ENCODE assay signal across 21 mouse cellular contexts in the genomic region with DNA sequence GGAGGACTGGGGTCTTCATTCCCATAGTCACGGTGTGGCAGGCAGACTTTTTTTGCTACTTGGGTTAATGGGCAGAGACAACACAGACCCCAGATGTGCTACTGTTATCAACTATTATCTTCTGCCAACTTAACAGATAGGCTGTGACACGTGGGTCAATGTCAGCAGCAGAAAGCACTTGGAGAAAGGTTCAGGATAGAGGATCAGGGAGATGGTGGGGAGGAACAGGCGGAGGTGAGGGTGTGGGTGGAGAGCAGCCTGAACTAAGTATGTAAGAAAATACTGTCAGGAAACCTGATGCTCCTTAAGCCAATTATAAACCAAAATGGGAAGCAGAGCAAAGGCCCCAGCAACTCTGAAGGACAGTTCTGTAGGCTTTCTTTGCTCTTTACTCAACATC.
DNase-seq lines count a peak whose midpoint lies in the region; ATAC-seq lines count a peak whose summit lies in the region.
"Had no signal": no experiment of that assay in that cellular context is flagged by ENCODE, and none has a peak within 500 bp of the region (broad histone marks: within the 10 kb centered on the region; RNA-seq: fewer than 3 reads in every experiment).

No protein-coding gene starts in this region.

- WGBS in heart, embryonic 11.5 days (ENCODE audit: insufficient replicate concordance): 34% methylated on average over 3 of the region's 3 CpGs
- WGBS in kidney, embryonic 15.5 days: 53% methylated on average over 3 of the region's 3 CpGs

- H3K9me3 ChIP-seq in heart, embryonic 11.5 days (replicated peaks; ENCODE audit: control insufficient read depth, low read length): no peaks in the 10 kb centered on the region
- H3K9me3 ChIP-seq in kidney, embryonic 15.5 days (replicated peaks): no peaks in the 10 kb centered on the region
- H3K9me3 ChIP-seq: embryonic facial prominence, embryonic 13.5 days; embryonic facial prominence, embryonic 15.5 days; forebrain, embryonic 10.5 days; forebrain, embryonic 12.5 days had no signal

- H3K27me3 ChIP-seq in heart, embryonic 11.5 days (ENCODE audit: control insufficient read depth, insufficient read depth, low read length): no peaks in the 10 kb centered on the region
- H3K27me3 ChIP-seq in kidney, embryonic 15.5 days: no peaks in the 10 kb centered on the region
- H3K27me3 ChIP-seq: embryonic facial prominence, embryonic 13.5 days; embryonic facial prominence, embryonic 15.5 days had no signal

- no peaks in the 10 kb centered on the region for H3K36me3 ChIP-seq in heart, embryonic 11.5 days (ENCODE audit: control insufficient read depth, insufficient read depth, low read length)
- no peaks in the 10 kb centered on the region for H3K36me3 ChIP-seq in kidney, embryonic 15.5 days
- H3K36me3 ChIP-seq: embryonic facial prominence, embryonic 13.5 days; embryonic facial prominence, embryonic 15.5 days; forebrain, embryonic 10.5 days; forebrain, embryonic 12.5 days had no signal

- peaks cover 14% of the 10 kb centered on the region for H3K4me1 ChIP-seq in heart, embryonic 11.5 days (ENCODE audit: control insufficient read depth, insufficient read depth, low read length)
- no peaks in the 10 kb centered on the region for H3K4me1 ChIP-seq in kidney, embryonic 15.5 days
- H3K4me1 ChIP-seq: forebrain, embryonic 12.5 days had no signal

- H3K27ac ChIP-seq in heart, embryonic 11.5 days (ENCODE audit: low read depth, low read length): no peak overlapping the region
- H3K27ac ChIP-seq in kidney, embryonic 15.5 days: no peak overlapping the region
- H3K27ac ChIP-seq: embryonic facial prominence, embryonic 13.5 days; embryonic facial prominence, embryonic 15.5 days; forebrain, embryonic 10.5 days; forebrain, embryonic 12.5 days had no signal

- DNase-seq in heart, adult 11 months: peak; percentile 73
- DNase-seq in kidney, adult 8-10 months: no peak
- DNase-seq: adrenal gland, adult 2 months; adrenal gland, postnatal 10 days; adrenal gland, postnatal 25 days; cerebellum, adult 11 months; cerebellum, adult 18-20 months; cerebellum, adult 8-10 months; cerebellum, adult 9-11 months; cerebellum, postnatal 14 days; cerebellum, postnatal 36 days; embryo, embryonic 11 days had no signal

- ATAC-seq in heart, embryonic 11.5 days (replicated peaks; ENCODE audit: insufficient number of reproducible peaks, low FRiP score, low TSS enrichment): no peak
- ATAC-seq in kidney, embryonic 15.5 days (replicated peaks; ENCODE audit: low FRiP score): peak; percentile 69
- ATAC-seq: forebrain, embryonic 14.5 days; forebrain, embryonic 16.5 days had no signal

- no peak overlapping the region for H3K4me3 ChIP-seq in heart, embryonic 11.5 days (ENCODE audit: low read depth, low read length)
- H3K4me3 ChIP-seq in kidney, embryonic 15.5 days (replicated peaks): no peak overlapping the region
- H3K4me3 ChIP-seq: embryonic facial prominence, embryonic 13.5 days; embryonic facial prominence, embryonic 15.5 days; erythroblast, embryonic 14.5 days; forebrain, embryonic 10.5 days; forebrain, embryonic 12.5 days had no signal

- no peak overlapping the region for H3K4me2 ChIP-seq in heart, embryonic 11.5 days
- H3K4me2 ChIP-seq in kidney, embryonic 15.5 days: no peak overlapping the region
- H3K4me2 ChIP-seq: embryonic facial prominence, embryonic 13.5 days; embryonic facial prominence, embryonic 15.5 days; forebrain, embryonic 12.5 days had no signal

- H3K9ac ChIP-seq in heart, embryonic 11.5 days (ENCODE audit: low read depth, low read length): no peak overlapping the region
- H3K9ac ChIP-seq in kidney, embryonic 15.5 days: no peak overlapping the region
- H3K9ac ChIP-seq: embryonic facial prominence, embryonic 13.5 days; embryonic facial prominence, embryonic 15.5 days; forebrain, embryonic 12.5 days had no signal
